Mouse (Mus musculus) C2C12 (cell line): ENCODE measurements around the gene Iffo2. TPM values are rescaled to one million over a fixed set of nuclear protein-coding genes. Genes with fewer than 3 reads are reported as not detected.

ENCODE experiments used
- H3K27me3 ChIP-seq: one replicate; pipeline ENCODE4 v1.6.1; 2011; ENCODE audit not compliant: control insufficient read depth, insufficient read depth, insufficient read length
- H3K36me3 ChIP-seq: one replicate; pipeline ENCODE4 v1.6.1; 2011; ENCODE audit not compliant: control insufficient read depth, insufficient read depth
- H3K4me3 ChIP-seq: one replicate; pipeline ENCODE4 v1.5.1; 2011; ENCODE audit warnings: mild to moderate bottlenecking, control low read depth; ENCODE audit not compliant: poor library complexity, insufficient read depth, severe bottlenecking
- H3K79me2 ChIP-seq: one replicate; pipeline ENCODE4 v1.6.1; 2011; ENCODE audit not compliant: control insufficient read depth, insufficient read depth
- H3K79me3 ChIP-seq: one replicate; pipeline ENCODE4 v1.6.1; 2011; ENCODE audit warnings: low read depth, control low read depth
- H3ac ChIP-seq: one replicate; pipeline ENCODE3; 2011; ENCODE audit warnings: low read depth; ENCODE audit not compliant: control insufficient read depth, insufficient read length
- CEBPB ChIP-seq: IDR thresholded peaks from one replicate; pipeline ENCODE4 v1.6.1; 2011; ENCODE audit warnings: low read depth, mild to moderate bottlenecking, control low read depth, moderate library complexity
- CTCF ChIP-seq: IDR thresholded peaks from one replicate; pipeline ENCODE4 v1.5.1; 2011; ENCODE audit not compliant: control insufficient read depth, insufficient read depth, insufficient read length
- FOSL1 ChIP-seq: IDR thresholded peaks from one replicate; pipeline ENCODE4 v1.8.0; 2011; ENCODE audit warnings: mild to moderate bottlenecking, low read length; ENCODE audit not compliant: poor library complexity, insufficient read depth, severe bottlenecking
- MAX ChIP-seq: IDR thresholded peaks from one replicate; pipeline ENCODE4 v1.6.1; 2011; ENCODE audit warnings: mild to moderate bottlenecking, control low read depth
- MYOD1 ChIP-seq: IDR thresholded peaks from one replicate; pipeline ENCODE4 v1.6.1; 2011; ENCODE audit warnings: low read depth; ENCODE audit not compliant: control insufficient read depth, insufficient read length
- MYOG ChIP-seq: IDR thresholded peaks from one replicate; pipeline ENCODE4 v1.6.1; 2011; ENCODE audit not compliant: control insufficient read depth, insufficient read length; ENCODE audit errors: extremely low read depth
- USF1 ChIP-seq: IDR thresholded peaks from one replicate; pipeline ENCODE4 v1.6.1; 2011; ENCODE audit warnings: low read depth, mild to moderate bottlenecking, control low read depth, moderate library complexity
- polyA plus RNA-seq: library from polyadenylated mRNA; unstranded; fragments of >200 nt; fragmentation: generic; extraction: Trizol; gene quantifications from one replicate; pipeline ENCODE4 v1.2.1, GENCODE M21; 2012; ENCODE audit warnings: missing spikeins

Gene Iffo2
- polyA plus RNA-seq, 1 experiment, result 20.0 TPM

DNA sequence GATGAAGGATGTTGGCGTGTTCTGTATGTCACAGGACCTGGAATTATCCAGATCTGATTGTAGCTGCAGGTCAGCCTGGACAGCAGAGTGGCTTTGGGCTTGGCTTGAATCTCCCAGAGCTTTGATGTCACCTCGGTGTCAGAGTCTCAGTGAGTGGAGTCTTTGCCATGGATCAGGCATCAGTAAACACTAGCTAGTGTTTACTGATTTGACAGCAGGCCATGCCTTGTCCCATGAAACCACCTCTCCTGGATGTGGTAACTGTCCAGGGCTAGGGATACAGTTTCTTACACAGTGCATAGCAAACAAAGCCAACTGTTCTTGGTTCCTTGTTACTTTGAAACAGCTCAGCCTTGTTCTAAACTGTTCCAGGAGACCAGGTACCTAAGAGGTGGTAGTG is 18.8 kb upstream of the Iffo2 start:
- no peak for TF ChIP-seq MYOD1
- no peak for TF ChIP-seq MAX
- TF ChIP-seq FOSL1, result no peak
- no peak for TF ChIP-seq MYOG
- no peak for TF ChIP-seq CEBPB
- TF ChIP-seq USF1, result no peak
- no peak for TF ChIP-seq CTCF
- H3K4me3 ChIP-seq, result no peak overlapping the region

DNA sequence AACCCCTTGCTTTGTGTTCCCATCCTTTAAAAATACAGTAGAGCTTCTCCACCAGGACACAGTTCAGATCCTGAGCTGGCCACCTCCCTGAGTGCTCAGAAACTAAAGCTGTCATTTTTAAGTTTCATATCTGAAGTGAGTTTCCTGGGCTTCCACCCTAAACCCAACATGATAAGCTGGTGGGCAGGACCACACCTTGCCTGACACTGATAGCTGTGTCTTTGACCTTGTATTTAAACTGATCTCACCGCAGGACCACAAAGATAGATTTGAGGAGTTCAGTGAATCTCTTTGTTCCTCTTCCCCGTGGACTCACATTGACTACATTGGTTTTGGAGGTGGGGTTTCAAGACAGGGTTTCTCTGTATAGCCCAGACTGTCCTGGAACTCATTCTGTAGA is 17.4 kb upstream of the Iffo2 start:
- TF ChIP-seq FOSL1 (no peak), CTCF (no peak), USF1 (no peak), MYOD1 (no peak), MYOG (no peak), CEBPB (no peak), MAX (no peak)
- Histone ChIP-seq H3K36me3 (no peaks in the 10 kb centered on the region), H3K79me2 (no peaks in the 10 kb centered on the region), H3K79me3 (no peaks in the 10 kb centered on the region), H3K4me3 (no peak overlapping the region), H3K27me3 (no peaks in the 10 kb centered on the region), H3ac (no peak overlapping the region)

More for the DNA sequence above, 18.8 kb upstream of the Iffo2 start:
- no peak overlapping the region for H3ac ChIP-seq
- H3K79me3 ChIP-seq, result no peaks in the 10 kb centered on the region
- H3K27me3 ChIP-seq, result no peaks in the 10 kb centered on the region
- H3K79me2 ChIP-seq, result no peaks in the 10 kb centered on the region
- H3K36me3 ChIP-seq, result no peaks in the 10 kb centered on the region

DNA sequence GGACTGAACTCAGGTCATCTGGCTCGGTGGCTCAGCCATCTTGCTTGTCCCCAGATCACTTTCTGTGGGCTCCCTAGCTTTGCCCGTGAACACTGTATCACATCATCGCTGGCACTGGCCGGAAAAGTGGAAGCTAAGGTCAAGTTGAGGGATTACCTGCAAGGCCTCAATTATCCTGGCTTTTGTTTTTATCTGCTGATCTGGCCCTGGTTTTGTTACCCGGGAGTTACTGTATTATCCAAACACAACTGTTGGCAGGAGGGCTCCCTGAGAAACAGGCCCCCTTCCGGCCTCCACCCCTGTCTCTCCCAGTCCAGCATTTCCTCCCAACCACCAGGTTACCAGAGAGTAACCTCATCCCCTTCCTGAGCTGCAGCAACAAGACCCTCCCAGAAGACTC is 11.1 kb upstream of the Iffo2 start:
- Histone ChIP-seq H3K79me2 (no peaks in the 10 kb centered on the region), H3ac (no peak overlapping the region), H3K27me3 (no peaks in the 10 kb centered on the region), H3K36me3 (no peaks in the 10 kb centered on the region), H3K79me3 (no peaks in the 10 kb centered on the region), H3K4me3 (no peak overlapping the region)
- TF ChIP-seq CEBPB (no peak), FOSL1 (no peak), MYOG (no peak), CTCF (no peak), MYOD1 (no peak), MAX (no peak), USF1 (no peak)

DNA sequence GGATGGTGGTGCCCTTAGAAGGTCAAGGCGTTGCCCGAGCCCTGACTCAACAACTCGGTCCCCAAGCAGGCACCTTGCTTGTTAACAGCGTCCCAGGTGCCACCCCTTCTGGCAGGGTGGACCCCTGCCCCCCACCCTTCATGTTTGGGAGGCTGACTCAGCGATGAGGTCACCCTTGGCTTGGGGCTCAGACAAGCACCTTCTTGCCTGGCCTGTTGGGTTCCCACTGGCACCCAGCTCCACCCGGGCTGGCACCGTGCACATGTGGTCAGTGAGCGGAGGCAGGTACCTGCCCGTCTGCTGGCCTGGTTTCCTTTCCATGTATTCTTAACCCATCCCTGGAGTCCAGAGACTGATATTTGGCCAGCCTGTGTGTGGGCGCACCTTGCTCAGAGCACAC is 8.4 kb upstream of the Iffo2 start:
- H3K79me2 ChIP-seq, result no peaks in the 10 kb centered on the region
- no peak overlapping the region for H3K4me3 ChIP-seq
- no peak overlapping the region for H3ac ChIP-seq
- no peaks in the 10 kb centered on the region for H3K36me3 ChIP-seq
- no peaks in the 10 kb centered on the region for H3K79me3 ChIP-seq
- H3K27me3 ChIP-seq, result no peaks in the 10 kb centered on the region
- TF ChIP-seq FOSL1, result no peak
- TF ChIP-seq MYOD1, result no peak
- no peak for TF ChIP-seq USF1
- TF ChIP-seq MAX, result no peak
- no peak for TF ChIP-seq MYOG
- TF ChIP-seq CEBPB, result no peak
- no peak for TF ChIP-seq CTCF

DNA sequence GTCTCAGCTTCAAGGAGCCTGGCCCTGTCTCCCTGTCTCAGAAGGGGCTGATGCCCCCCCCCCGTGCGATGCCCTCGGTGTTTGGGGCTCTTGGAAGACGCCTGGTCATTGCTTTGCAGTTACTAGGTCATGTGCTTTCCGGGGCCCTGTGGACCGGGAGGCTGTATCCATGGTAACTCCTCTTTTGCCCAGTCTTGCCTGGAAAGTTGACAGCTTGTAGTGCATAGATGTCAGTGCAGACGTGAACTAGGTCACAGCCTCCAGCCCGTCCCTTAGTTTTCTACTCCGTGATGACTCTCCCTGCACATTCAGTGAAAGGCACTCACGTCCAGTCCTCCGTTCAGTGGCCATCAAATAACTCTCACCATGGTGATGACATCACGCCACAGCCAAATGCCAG is 3.9 kb upstream of the Iffo2 start:
- Histone ChIP-seq H3K4me3 (no peak overlapping the region), H3K36me3 (no peaks in the 10 kb centered on the region), H3K27me3 (no peaks in the 10 kb centered on the region), H3K79me2 (no peaks in the 10 kb centered on the region), H3ac (no peak overlapping the region), H3K79me3 (no peaks in the 10 kb centered on the region)
- TF ChIP-seq MYOG (no peak), MAX (no peak), MYOD1 (no peak), FOSL1 (no peak), CTCF (no peak)

DNA sequence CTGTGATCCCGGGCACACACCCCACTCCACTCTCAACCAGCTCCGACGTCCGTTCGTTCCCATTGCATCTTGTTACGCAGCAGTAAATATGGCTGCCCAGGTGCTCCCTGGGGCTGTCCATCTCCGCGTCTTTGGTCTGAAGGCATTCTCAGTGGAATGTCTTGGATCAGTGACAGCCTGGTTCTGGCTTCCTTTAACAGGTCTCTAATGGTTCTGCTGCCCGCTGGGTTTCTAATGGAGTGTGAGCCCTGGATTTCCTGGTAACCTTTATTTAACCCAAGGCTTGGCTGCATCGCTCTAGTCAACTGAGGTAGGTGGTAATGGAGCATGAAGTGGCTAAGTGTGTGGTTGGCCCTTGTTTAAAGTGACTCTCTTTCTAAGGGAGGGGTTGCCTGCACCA is 1.7 kb downstream of the Iffo2 start:
- Histone ChIP-seq H3K36me3 (no peaks in the 10 kb centered on the region), H3K4me3 (no peak overlapping the region), H3K27me3 (no peaks in the 10 kb centered on the region), H3K79me2 (no peaks in the 10 kb centered on the region), H3ac (no peak overlapping the region), H3K79me3 (no peaks in the 10 kb centered on the region)
- TF ChIP-seq CEBPB (no peak), CTCF (no peak), MYOD1 (no peak), FOSL1 (no peak)
